Mouse (Mus musculus): ENCODE results near the gene Plekhg3. TPM values are rescaled to one million over a fixed set of nuclear protein-coding genes. Genes with fewer than 3 reads are reported as not detected.

Gene Plekhg3
- polyA plus RNA-seq, 1 experiment from 2014 or later: 2.1 TPM

GRCm38 (mm10) chr12:76572261-76573251 is 41.9 kb downstream of the Plekhg3 start:
- ATAC-seq (replicated peaks; ENCODE audit: insufficient number of reproducible peaks, low FRiP score, low TSS enrichment, low read depth) (no peak), DNase-seq (ENCODE audit: low spot score) (no peak)
- Histone ChIP-seq H3K4me2 (ENCODE audit: low read depth, low read length) (no peak overlapping the region), H3K27me3 (ENCODE audit: control insufficient read depth, insufficient read depth, low read length) (no peaks in the 10 kb centered on the region), H3K9ac (replicated peaks; ENCODE audit: low read length) (no peak overlapping the region), H3K36me3 (replicated peaks; ENCODE audit: control insufficient read depth, insufficient read depth, low read depth, low read length) (no peaks in the 10 kb centered on the region), H3K27ac (replicated peaks; ENCODE audit: low read depth, low read length) (no peak overlapping the region; the same call in 1 of the 2 replicates), H3K4me1 (ENCODE audit: control insufficient read depth, insufficient read depth, low read length) (peaks cover 4% of the 10 kb centered on the region), H3K4me3 (ENCODE audit: low read depth, low read length) (no peak overlapping the region), H3K9me3 (replicated peaks; ENCODE audit: control insufficient read depth, low read length) (no peaks in the 10 kb centered on the region)
- WGBS: 73% methylated on average over 27 of the region's 27 CpGs

DNA sequence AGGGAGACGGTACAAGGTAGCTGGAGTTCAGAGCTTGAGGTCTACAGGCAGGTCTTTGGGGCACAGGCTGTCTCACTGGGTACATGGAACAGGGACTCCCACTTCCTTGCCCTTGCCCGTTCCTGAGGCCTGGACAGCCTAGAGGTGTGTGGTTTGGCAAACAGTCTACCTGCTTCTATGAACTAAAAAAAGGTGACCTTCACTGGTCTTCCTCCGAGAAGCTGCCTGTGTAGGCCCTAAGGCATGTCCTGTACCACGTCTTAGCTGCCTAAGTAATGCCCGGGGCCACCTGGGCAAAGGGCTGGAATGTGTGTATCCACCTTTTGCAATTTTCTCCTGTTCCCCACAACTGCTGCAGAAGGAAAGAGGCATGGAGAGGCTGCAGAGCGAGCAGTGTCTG is 42.7 kb downstream of the Plekhg3 start:
- no peak overlapping the region for H3K9ac ChIP-seq (replicated peaks; ENCODE audit: low read length)
- H3K27ac ChIP-seq (replicated peaks; ENCODE audit: low read depth, low read length): no peak overlapping the region; the same call in 1 of the 2 replicates
- H3K27me3 ChIP-seq (ENCODE audit: control insufficient read depth, insufficient read depth, low read length): no peaks in the 10 kb centered on the region
- DNase-seq (ENCODE audit: low spot score): no peak
- no peak overlapping the region for H3K4me3 ChIP-seq (ENCODE audit: low read depth, low read length)
- no peak for ATAC-seq (replicated peaks; ENCODE audit: insufficient number of reproducible peaks, low FRiP score, low TSS enrichment, low read depth)
- H3K4me1 ChIP-seq (ENCODE audit: control insufficient read depth, insufficient read depth, low read length): peaks cover 4% of the 10 kb centered on the region
- no peak overlapping the region for H3K4me2 ChIP-seq (ENCODE audit: low read depth, low read length)
- H3K9me3 ChIP-seq (replicated peaks; ENCODE audit: control insufficient read depth, low read length): no peaks in the 10 kb centered on the region
- no peaks in the 10 kb centered on the region for H3K36me3 ChIP-seq (replicated peaks; ENCODE audit: control insufficient read depth, insufficient read depth, low read depth, low read length)
- WGBS: 86% methylated on average over 6 of the region's 6 CpGs

DNA sequence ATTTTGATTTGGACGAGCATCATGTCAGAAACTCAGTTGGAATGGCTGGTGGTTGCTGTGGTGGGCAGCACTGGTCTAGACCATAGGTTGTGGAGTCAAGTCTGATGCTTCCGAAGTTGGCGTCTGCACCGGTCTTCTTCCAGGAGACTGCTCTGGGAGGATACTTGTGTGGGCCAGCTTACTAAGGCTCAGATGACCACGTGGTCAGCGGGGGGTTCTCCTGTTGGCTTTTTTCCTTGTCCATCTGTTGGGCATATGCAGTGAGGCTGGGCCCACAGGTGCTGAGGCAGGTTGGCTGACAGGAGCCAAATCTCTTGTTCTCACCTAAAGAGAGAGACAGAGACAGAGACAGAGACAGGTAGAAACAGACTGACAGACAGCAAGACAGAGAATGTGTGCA is 44.1 kb downstream of the Plekhg3 start:
- Histone ChIP-seq H3K4me2 (ENCODE audit: low read depth, low read length) (no peak overlapping the region), H3K4me1 (ENCODE audit: control insufficient read depth, insufficient read depth, low read length) (peaks cover 4% of the 10 kb centered on the region), H3K27me3 (ENCODE audit: control insufficient read depth, insufficient read depth, low read length) (no peaks in the 10 kb centered on the region), H3K4me3 (ENCODE audit: low read depth, low read length) (no peak overlapping the region), H3K9ac (replicated peaks; ENCODE audit: low read length) (no peak overlapping the region), H3K36me3 (replicated peaks; ENCODE audit: control insufficient read depth, insufficient read depth, low read depth, low read length) (no peaks in the 10 kb centered on the region), H3K9me3 (replicated peaks; ENCODE audit: control insufficient read depth, low read length) (no peaks in the 10 kb centered on the region), H3K27ac (replicated peaks; ENCODE audit: low read depth, low read length) (no peak overlapping the region)
- ATAC-seq (replicated peaks; ENCODE audit: insufficient number of reproducible peaks, low FRiP score, low TSS enrichment, low read depth) (no peak), DNase-seq (ENCODE audit: low spot score) (no peak)
- WGBS: 90% methylated on average over 6 of the region's 6 CpGs

GRCm38 (mm10) chr12:76576061-76576460 is 45.4 kb downstream of the Plekhg3 start:
- no peak overlapping the region; the same call in 1 of the 2 replicates for H3K4me2 ChIP-seq (ENCODE audit: low read depth, low read length)
- H3K9ac ChIP-seq (replicated peaks; ENCODE audit: low read length): no peak overlapping the region
- H3K9me3 ChIP-seq (replicated peaks; ENCODE audit: control insufficient read depth, low read length): no peaks in the 10 kb centered on the region
- DNase-seq (ENCODE audit: low spot score): no peak
- H3K4me3 ChIP-seq (ENCODE audit: low read depth, low read length): no peak overlapping the region
- H3K27me3 ChIP-seq (ENCODE audit: control insufficient read depth, insufficient read depth, low read length): no peaks in the 10 kb centered on the region
- H3K27ac ChIP-seq (replicated peaks; ENCODE audit: low read depth, low read length): no peak overlapping the region
- no peaks in the 10 kb centered on the region for H3K36me3 ChIP-seq (replicated peaks; ENCODE audit: control insufficient read depth, insufficient read depth, low read depth, low read length)
- WGBS: 88% methylated on average over 9 of the region's 9 CpGs
- no peak for ATAC-seq (replicated peaks; ENCODE audit: insufficient number of reproducible peaks, low FRiP score, low TSS enrichment, low read depth)
- H3K4me1 ChIP-seq (ENCODE audit: control insufficient read depth, insufficient read depth, low read length): no peaks in the 10 kb centered on the region; the same call in 1 of the 2 replicates

GRCm38 (mm10) chr12:76576806-76577205 is 46.1 kb downstream of the Plekhg3 start:
- no peaks in the 10 kb centered on the region for H3K36me3 ChIP-seq (replicated peaks; ENCODE audit: control insufficient read depth, insufficient read depth, low read depth, low read length)
- no peaks in the 10 kb centered on the region for H3K9me3 ChIP-seq (replicated peaks; ENCODE audit: control insufficient read depth, low read length)
- no peak overlapping the region for H3K27ac ChIP-seq (replicated peaks; ENCODE audit: low read depth, low read length)
- ATAC-seq (replicated peaks; ENCODE audit: insufficient number of reproducible peaks, low FRiP score, low TSS enrichment, low read depth) (no peak), DNase-seq (ENCODE audit: low spot score) (no peak)
- H3K4me1 ChIP-seq (ENCODE audit: control insufficient read depth, insufficient read depth, low read length): no peaks in the 10 kb centered on the region
- H3K4me2 ChIP-seq (ENCODE audit: low read depth, low read length): no peak overlapping the region
- H3K4me3 ChIP-seq (ENCODE audit: low read depth, low read length): no peak overlapping the region
- 88% methylated on average over 8 of the region's 8 CpGs for WGBS
- H3K27me3 ChIP-seq (ENCODE audit: control insufficient read depth, insufficient read depth, low read length): no peaks in the 10 kb centered on the region
- no peak overlapping the region for H3K9ac ChIP-seq (replicated peaks; ENCODE audit: low read length)

GRCm38 (mm10) chr12:76577858-76578257 is 47.2 kb downstream of the Plekhg3 start:
- WGBS: 95% methylated on average over 16 of the region's 16 CpGs
- Histone ChIP-seq H3K27ac (replicated peaks; ENCODE audit: low read depth, low read length) (no peak overlapping the region), H3K4me3 (ENCODE audit: low read depth, low read length) (no peak overlapping the region), H3K27me3 (ENCODE audit: control insufficient read depth, insufficient read depth, low read length) (no peaks in the 10 kb centered on the region), H3K9ac (replicated peaks; ENCODE audit: low read length) (no peak overlapping the region), H3K9me3 (replicated peaks; ENCODE audit: control insufficient read depth, low read length) (no peaks in the 10 kb centered on the region), H3K4me1 (ENCODE audit: control insufficient read depth, insufficient read depth, low read length) (no peaks in the 10 kb centered on the region), H3K36me3 (replicated peaks; ENCODE audit: control insufficient read depth, insufficient read depth, low read depth, low read length) (no peaks in the 10 kb centered on the region), H3K4me2 (ENCODE audit: low read depth, low read length) (no peak overlapping the region)
- no peak for DNase-seq (ENCODE audit: low spot score)
- ATAC-seq (replicated peaks; ENCODE audit: insufficient number of reproducible peaks, low FRiP score, low TSS enrichment, low read depth): no peak

DNA sequence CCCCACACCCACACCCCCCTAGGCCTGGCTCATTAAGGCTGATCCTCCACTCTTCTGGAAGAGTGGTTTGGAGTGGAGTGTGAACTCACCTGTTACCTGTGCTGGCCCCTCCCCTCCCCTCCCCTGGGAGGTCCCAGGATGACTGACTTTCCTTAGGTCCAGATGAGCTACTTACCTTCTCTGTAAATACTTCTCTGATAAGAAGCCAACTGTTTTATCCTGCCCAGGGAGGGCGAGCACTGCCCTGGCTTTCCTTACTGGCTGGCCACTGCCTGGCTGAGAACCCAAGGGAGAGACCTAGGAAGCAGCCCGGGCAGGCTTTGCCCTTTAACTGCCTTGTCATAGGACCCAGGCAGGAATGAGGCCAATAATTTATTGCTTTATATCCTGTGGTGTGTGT is 47.8 kb downstream of the Plekhg3 start:
- H3K27me3 ChIP-seq (ENCODE audit: control insufficient read depth, insufficient read depth, low read length): no peaks in the 10 kb centered on the region
- no peaks in the 10 kb centered on the region for H3K36me3 ChIP-seq (replicated peaks; ENCODE audit: control insufficient read depth, insufficient read depth, low read depth, low read length)
- no peaks in the 10 kb centered on the region for H3K9me3 ChIP-seq (replicated peaks; ENCODE audit: control insufficient read depth, low read length)
- no peak overlapping the region for H3K4me3 ChIP-seq (ENCODE audit: low read depth, low read length)
- no peak overlapping the region for H3K9ac ChIP-seq (replicated peaks; ENCODE audit: low read length)
- ATAC-seq (replicated peaks; ENCODE audit: insufficient number of reproducible peaks, low FRiP score, low TSS enrichment, low read depth) (no peak), DNase-seq (ENCODE audit: low spot score) (no peak)
- H3K4me2 ChIP-seq (ENCODE audit: low read depth, low read length): no peak overlapping the region
- H3K4me1 ChIP-seq (ENCODE audit: control insufficient read depth, insufficient read depth, low read length): no peaks in the 10 kb centered on the region
- no peak overlapping the region for H3K27ac ChIP-seq (replicated peaks; ENCODE audit: low read depth, low read length)
- 93% methylated on average over 2 of the region's 2 CpGs for WGBS

DNA sequence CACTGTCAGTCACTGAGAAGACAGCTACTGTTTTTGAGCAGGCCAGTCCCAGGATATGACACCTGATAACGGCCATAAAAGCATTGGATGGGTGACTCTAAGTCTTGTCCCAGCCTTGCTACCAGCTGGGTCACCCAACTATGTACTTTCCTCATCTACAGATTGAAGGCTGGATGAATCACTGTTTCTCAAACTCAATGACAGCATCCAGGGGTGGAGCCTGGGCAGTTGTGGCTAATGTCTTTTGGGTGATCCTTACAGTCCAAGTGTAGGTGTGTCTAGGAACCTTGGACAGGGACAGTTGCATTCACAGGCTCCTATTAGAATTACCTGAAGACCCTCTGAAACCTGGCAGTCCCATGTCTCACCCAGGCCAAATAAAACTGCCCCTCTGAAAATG is 49.1 kb downstream of the Plekhg3 start:
- Histone ChIP-seq H3K9me3 (replicated peaks; ENCODE audit: control insufficient read depth, low read length) (no peaks in the 10 kb centered on the region), H3K27me3 (ENCODE audit: control insufficient read depth, insufficient read depth, low read length) (no peaks in the 10 kb centered on the region), H3K4me1 (ENCODE audit: control insufficient read depth, insufficient read depth, low read length) (no peaks in the 10 kb centered on the region), H3K4me2 (ENCODE audit: low read depth, low read length) (no peak overlapping the region), H3K36me3 (replicated peaks; ENCODE audit: control insufficient read depth, insufficient read depth, low read depth, low read length) (no peaks in the 10 kb centered on the region), H3K27ac (replicated peaks; ENCODE audit: low read depth, low read length) (no peak overlapping the region), H3K4me3 (ENCODE audit: low read depth, low read length) (no peak overlapping the region), H3K9ac (replicated peaks; ENCODE audit: low read length) (no peak overlapping the region)
- ATAC-seq (replicated peaks; ENCODE audit: insufficient number of reproducible peaks, low FRiP score, low TSS enrichment, low read depth) (no peak), DNase-seq (ENCODE audit: low spot score) (no peak)
- 71% methylated on average over 1 of the region's 1 CpGs for WGBS
